Mouse (Mus musculus): ENCODE measurements at regions not wholly inside any gene's neighbourhood (a gene's known extent, or its start where the extent isn't known, plus 50 kb on each side); places are given as distances from the start of the nearest gene placed in this dataset.
"Not testable (repeated sequence)": the region's sequence is repeated elsewhere in the genome, so short reads cannot be mapped to it uniquely, and the experiment has no call there.

DNA sequence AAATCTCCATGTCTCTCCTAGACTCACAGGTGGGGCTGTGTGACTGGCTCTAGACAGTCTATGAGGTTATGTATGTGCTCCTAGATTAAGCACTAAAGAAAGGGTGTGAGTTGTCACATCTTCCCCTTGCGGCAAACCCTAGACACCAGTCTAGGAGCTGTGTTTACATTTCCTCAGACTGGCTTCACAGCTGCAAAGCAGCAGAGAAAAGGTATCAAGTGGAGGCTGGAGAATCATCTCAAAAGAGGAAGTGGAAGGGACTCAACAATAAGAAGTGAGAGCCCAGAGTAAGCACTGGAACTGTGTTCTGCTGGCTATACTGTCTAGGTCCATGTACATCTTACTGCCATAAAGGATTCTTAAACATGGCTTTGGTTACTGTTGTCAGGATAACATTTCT is 68.1 kb upstream of the Cdk6 start:
- TF ChIP-seq CTCF (IDR thresholded peaks at IDR 0.05; ENCODE audit: low read depth, low read length); POLR2A (IDR thresholded peaks at IDR 0.05; ENCODE audit: extremely low read depth, insufficient read depth, low read length): not testable (repeated sequence)
